Mouse (Mus musculus) forebrain, embryonic 10.5 days (tissue): Measurements from ENCODE around the gene Lpar5. TPM values are rescaled to one million over a fixed set of nuclear protein-coding genes. Genes with fewer than 3 reads are reported as not detected.

ENCODE experiments used
- DNase-seq: peaks from one replicate; pipeline ENCODE4 v3.0.0-alpha.2; 2017; ENCODE audit warnings: low spot score; ENCODE audit errors: extremely low spot score
- H3K27ac ChIP-seq: fragments of 300-500 bp; sonication (generic); 2 replicates; pipeline ENCODE4 v1.5.1; 2016; ENCODE audit warnings: mild to moderate bottlenecking
- H3K27me3 ChIP-seq: fragments of 300-500 bp; sonication (generic); 2 replicates; pipeline ENCODE4 v1.6.1; 2016; ENCODE audit warnings: mild to moderate bottlenecking; ENCODE audit not compliant: poor library complexity, severe bottlenecking
- H3K36me3 ChIP-seq: fragments of 300-500 bp; sonication (generic); replicated peaks from 2 replicates; pipeline ENCODE4 v1.6.1; 2016; ENCODE audit warnings: mild to moderate bottlenecking, moderate library complexity
- H3K4me1 ChIP-seq: fragments of 300-500 bp; sonication (generic); 2 replicates; pipeline ENCODE4 v1.6.1; 2016
- H3K4me3 ChIP-seq: fragments of 300-500 bp; sonication (generic); 2 replicates; pipeline ENCODE4 v1.5.1; 2016; ENCODE audit warnings: mild to moderate bottlenecking, moderate library complexity
- H3K9me3 ChIP-seq: fragments of 300-500 bp; sonication (generic); 2 replicates; pipeline ENCODE4 v1.6.1; 2016; ENCODE audit warnings: mild to moderate bottlenecking, moderate library complexity
- WGBS: fragments of 180-500 bp; shearing (Covaris S2); methylation state at CpG from one replicate; pipeline ENCODE4 v1.1.7; 2016; 5-methylcytosine and 5-hydroxymethylcytosine counted together
- polyA plus RNA-seq: library from polyadenylated mRNA; unstranded; fragments of >200 nt; fragmentation: Nextera tagmentation; extraction: Ambion mirVana; gene quantifications from 2 replicates; pipeline ENCODE4 v1.2.1, GENCODE M21; 2016

Lpar5 gene
- polyA plus RNA-seq, 1 experiment from 2014 or later, result 0.30 TPM

DNA sequence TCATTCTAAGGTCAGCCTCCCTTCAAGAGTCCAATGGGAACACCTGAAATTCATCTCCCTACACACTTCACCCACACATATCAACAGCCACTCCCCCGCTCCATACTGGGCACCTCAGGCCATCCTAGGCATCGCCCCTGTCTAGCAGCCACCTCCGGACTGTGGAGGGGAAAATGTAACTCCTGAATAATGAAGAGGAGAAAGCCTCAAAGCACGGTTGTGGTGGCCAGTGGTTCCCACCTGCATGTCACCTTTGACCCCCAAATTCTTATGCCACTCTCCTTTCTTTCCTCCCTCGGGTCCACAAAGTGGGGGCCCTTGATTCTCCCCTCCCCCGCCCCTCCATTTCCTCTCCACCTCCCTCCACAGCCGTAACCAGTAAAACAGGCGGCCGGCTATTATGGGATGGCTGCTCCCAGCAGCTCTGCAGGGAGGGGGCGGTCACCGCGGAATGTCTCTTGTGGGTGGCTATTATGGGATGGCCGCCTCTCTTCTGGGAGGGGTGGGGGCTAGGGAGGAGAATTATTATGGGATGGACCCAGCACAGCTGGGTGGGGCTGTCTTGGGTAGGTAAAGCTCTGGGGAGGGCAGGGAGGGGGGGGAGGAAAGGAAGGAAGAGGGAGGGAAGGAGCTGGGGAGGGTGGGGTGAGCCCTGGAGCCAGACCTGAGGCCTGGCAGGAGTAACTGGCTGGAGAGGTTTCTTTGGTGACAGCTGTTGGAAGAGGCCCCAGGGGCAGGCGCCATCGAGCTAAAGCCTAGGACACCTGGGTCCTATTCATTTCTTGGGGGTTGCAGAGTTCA, 22.0 kb downstream of the Lpar5 start:
- Histone ChIP-seq H3K27me3 (no peaks in the 10 kb centered on the region), H3K36me3 (no peaks in the 10 kb centered on the region), H3K4me3 (peak overlapping the region; percentile 42), H3K27ac (peak overlapping the region; percentile 92), H3K9me3 (no peaks in the 10 kb centered on the region), H3K4me1 (peaks cover 34% of the 10 kb centered on the region)
- peak; percentile 74 for DNase-seq
- 4% methylated on average over 15 of the region's 15 CpGs for WGBS

DNA sequence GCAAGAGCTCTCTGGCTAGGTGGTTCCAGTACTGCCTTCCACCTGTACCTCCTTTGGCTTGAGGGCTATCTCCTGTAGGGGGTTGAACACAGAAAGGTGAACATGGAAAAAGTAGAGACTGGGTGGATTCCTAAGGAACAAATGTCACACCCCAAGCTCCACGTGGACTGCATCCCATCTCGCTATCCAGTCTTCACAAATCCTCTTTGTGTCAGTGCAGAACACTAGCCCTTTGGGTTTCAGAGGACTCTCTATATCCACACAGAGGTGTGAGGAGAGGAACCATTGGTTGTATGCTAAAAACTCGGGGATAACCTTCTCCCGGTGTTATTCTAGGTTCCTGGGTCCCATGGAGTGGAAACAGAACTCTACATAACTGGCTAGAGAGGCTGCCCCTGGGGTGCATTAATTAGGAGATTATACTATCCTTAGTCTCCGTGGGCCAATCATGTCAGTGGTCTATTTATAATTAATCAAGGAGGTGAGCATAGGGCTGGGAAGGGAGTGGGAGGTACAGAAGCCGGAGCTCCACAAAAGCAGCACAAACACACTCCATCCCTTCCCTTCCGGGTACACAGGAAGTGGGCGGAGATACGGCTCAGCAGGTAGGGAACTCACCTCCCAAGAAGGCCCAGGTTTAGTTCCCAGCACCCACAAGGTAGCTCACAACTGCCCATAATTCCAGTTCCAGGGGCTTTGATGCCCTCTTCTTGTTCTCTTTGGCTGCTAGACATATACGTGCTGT, 22.8 kb downstream of the Lpar5 start:
- H3K36me3 ChIP-seq, result no peaks in the 10 kb centered on the region
- no peaks in the 10 kb centered on the region for H3K27me3 ChIP-seq
- peaks cover 42% of the 10 kb centered on the region for H3K4me1 ChIP-seq
- H3K4me3 ChIP-seq, result peak overlapping the region; percentile 42
- H3K27ac ChIP-seq, result peak overlapping the region; percentile 92
- H3K9me3 ChIP-seq, result no peaks in the 10 kb centered on the region
- no peak for DNase-seq
- WGBS, result 54% methylated on average over 10 of the region's 10 CpGs

DNA sequence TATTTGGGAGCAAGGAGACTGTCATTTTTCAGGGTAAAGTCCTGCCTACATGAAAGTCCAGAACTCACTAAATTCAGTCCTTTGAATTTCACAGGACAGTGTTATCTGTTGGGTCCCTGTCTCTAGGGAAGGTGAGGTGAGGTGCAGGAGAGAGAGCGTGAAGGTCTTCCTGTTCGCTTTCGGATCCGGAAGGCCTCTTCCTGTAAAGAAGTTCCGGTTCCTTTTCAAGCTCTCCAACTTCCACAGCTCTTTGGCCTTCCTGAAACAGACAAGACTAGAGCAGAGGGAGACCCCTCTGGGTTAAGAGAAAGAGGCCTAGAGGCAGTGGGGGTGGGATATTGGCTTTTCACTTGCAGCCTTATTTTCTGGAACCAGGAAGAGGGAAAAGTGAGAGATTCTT, 24.7 kb downstream of the Lpar5 start:
- Histone ChIP-seq H3K9me3 (no peaks in the 10 kb centered on the region), H3K36me3 (peaks cover under 1% of the 10 kb centered on the region; the same call in 1 of the 2 replicates), H3K27me3 (no peaks in the 10 kb centered on the region), H3K4me3 (no peak overlapping the region), H3K4me1 (peaks cover 55% of the 10 kb centered on the region), H3K27ac (0 out of 2 replicates have a peak overlapping the region, but pooled peaks have one; percentile 6)
- DNase-seq, result no peak
- WGBS, result 94% methylated on average over 5 of the region's 5 CpGs

DNA sequence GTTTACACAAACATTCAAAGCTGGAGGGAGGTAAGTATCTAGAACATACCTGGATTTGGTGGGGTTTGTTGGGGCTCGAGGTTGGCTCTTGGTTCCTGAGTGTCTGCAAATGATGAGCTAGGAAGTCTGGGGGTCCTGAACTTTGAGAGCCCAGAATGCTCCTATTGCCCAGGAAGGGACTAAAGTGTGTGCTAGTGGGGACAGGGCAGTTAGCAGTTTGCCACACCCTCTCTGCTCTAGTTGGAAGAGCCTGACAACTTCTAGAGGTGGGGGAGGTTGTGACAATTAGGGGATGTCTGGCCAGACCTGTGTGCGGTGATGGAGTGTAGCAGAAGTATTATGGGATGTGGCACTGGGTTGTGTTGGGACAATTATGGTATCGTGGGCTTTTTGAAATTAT, 27.1 kb downstream of the Lpar5 start:
- H3K27me3 ChIP-seq, result no peaks in the 10 kb centered on the region
- peaks cover 59% of the 10 kb centered on the region for H3K4me1 ChIP-seq
- H3K4me3 ChIP-seq, result 0 out of 2 replicates have a peak overlapping the region, but pooled peaks have one; percentile 100
- H3K27ac ChIP-seq, result peak overlapping the region; percentile 97; the same call in 1 of the 2 replicates
- peaks cover 25% of the 10 kb centered on the region for H3K36me3 ChIP-seq
- no peak for DNase-seq
- WGBS, result 77% methylated on average over 3 of the region's 3 CpGs
- H3K9me3 ChIP-seq, result no peaks in the 10 kb centered on the region

DNA sequence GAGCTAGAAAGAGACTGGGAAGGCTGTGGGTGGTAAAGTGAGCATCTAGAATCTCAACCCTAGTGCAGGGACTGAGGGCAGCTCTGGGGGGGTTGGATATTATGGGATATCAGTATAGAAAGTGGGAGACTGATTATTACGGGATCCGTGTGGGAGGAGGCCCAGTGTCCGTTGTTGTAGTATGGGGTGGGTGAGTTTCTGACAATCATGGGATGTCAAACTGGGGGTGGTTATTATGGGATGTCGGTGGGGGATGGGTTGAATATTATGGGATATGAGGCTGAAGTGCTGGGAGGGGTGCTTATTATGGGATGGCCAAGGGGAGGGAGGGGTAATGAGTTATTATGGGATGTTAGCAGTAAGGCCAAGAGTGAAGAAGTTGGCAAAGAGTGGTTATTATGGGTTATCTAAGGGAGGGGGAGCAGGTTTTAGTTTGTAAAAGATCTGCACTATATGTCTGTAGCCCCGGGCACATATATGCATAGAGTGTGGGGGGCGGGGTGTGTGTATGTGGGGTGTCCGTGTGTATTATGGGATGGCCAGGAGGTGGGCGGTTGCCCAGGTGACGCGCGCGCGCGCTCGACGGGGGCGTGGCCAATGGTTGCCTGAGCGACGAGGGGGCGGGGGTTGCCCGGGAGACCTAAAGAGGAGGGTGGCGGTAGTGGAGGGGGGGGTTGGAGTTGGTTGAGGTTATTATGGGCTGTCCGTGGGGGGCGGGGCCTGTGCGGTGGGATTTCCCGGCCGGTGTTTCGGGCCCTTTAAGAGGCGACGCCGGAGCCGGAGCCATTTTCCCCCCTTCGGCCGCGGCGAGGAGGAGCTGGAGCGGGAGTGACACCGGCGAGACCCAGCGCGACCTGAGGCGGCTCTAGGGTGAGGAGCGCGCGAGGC, 27.9 kb downstream of the Lpar5 start, which contains the start of gene Chd4:
TSS of gene Chd4 (plus strand) at position 591 of the 888 bp plus-strand sequence.
- Histone ChIP-seq H3K4me1 (peaks cover 59% of the 10 kb centered on the region), H3K36me3 (peaks cover 33% of the 10 kb centered on the region), H3K27ac (peak within 1 kb of the TSS; percentile 97), H3K27me3 (no peaks in the 10 kb centered on the region), H3K4me3 (peak within 1 kb of the TSS; percentile 100), H3K9me3 (no peaks in the 10 kb centered on the region)
- 5% methylated on average over 45 of the region's 45 CpGs for WGBS
- peak; percentile 93 for DNase-seq

DNA sequence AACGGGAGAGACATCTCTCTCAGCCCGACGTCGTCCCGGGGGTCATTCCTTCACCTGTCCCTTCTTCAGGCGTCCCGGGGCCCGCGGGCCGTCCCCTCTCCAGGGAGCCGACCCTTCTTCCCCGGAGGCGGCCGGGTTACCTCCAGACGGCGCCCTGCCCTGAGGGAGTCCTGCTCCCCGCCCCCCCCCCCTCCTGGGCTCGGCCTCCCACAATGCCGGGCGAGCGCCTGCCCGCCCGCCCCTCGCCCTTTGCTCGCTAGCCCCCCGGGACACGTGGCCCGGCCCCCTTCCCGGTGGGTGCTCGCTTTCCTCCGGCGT, 28.5 kb downstream of the Lpar5 start:
- peaks cover 39% of the 10 kb centered on the region for H3K36me3 ChIP-seq
- H3K4me3 ChIP-seq, result peak overlapping the region; percentile 100
- no peaks in the 10 kb centered on the region for H3K9me3 ChIP-seq
- H3K27ac ChIP-seq, result peak overlapping the region; percentile 97
- H3K27me3 ChIP-seq, result no peaks in the 10 kb centered on the region
- WGBS, result under 1% methylated on average over 27 of the region's 32 CpGs
- DNase-seq, result no peak
- peaks cover 54% of the 10 kb centered on the region for H3K4me1 ChIP-seq

DNA sequence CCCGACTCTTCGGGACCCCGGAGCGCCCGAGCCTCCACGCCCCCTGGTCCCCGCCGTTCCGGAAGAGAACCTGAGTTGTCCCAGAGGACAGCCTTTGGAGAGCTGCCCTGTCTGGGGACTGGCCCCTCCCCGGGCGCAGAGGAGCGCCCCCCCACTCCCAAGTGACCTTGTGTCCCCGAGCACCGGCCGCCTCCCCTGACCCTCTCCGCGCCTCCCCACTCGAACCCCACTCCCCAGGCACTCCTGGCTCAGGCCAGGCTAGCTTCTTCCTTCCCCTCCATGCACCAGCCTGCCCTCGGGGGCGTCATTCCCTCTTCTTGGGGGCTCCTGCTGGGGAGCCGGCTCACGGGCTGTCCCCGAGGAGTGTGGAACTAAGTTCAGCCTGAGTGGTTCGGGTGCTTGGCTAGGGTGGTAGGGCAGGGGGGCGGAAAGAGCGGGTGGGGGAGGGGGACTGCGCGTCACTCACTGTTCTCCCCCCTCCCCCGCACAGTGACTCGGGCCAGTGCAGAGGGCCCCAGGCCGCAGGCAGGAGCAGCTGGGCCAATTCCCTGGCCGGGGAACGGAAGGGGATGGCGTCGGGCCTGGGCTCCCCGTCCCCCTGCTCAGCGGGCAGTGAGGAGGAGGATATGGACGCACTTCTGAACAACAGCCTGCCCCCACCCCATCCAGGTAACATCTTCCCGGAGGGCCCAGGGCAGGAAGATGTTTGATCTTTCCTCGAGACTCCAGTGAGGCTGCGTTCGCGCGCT, 29.1 kb downstream of the Lpar5 start:
- H3K4me1 ChIP-seq, result peaks cover 53% of the 10 kb centered on the region
- no peaks in the 10 kb centered on the region for H3K9me3 ChIP-seq

DNA sequence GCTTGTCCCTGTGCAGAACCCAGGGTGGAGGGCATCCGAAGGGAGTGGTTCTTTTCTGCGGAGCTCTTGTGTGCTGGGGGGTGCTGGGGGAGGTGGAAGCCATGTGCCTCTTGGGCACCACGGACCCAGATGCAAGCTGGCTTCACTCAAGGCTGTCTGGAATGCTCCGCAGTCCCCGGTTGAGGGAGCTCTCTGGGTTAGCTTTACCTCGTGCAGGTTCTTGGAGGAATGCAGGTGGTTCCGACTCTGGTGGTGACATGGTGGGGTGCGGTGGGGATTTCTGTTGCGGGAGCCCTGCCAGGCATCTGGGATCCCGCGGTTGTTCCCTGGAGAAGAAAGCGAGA, 29.6 kb downstream of the Lpar5 start:
- DNase-seq, result no peak

More for the DNA sequence above, 29.1 kb downstream of the Lpar5 start:
- H3K27ac ChIP-seq, result peak overlapping the region; percentile 97
- no peaks in the 10 kb centered on the region for H3K27me3 ChIP-seq
- WGBS, result under 1% methylated on average over 43 of the region's 44 CpGs
- peak overlapping the region; percentile 100 for H3K4me3 ChIP-seq
- DNase-seq, result peak; percentile 58
- peaks cover 44% of the 10 kb centered on the region for H3K36me3 ChIP-seq

DNA sequence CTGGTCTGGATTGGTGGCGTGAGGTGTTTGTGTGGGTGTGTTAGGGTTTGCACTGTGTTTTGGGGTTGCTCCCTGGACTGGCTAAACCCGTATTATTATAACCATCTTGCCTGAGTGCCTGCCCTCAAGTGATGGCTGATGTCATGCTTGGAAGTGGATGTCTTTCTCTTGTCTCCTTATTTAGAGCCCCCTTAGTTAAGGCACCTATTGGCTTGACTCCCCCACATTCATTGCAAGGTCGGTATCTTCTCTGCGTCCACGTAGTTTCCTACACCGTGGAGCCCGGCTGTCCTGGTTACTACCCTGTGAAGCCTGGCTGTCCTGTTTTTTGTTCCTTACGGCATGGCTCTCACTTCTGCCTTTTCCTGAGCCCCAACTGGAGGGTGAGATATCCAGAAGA, 30.2 kb downstream of the Lpar5 start:
- WGBS, result 69% methylated on average over 8 of the region's 8 CpGs
- Histone ChIP-seq H3K27ac (peak overlapping the region; percentile 97), H3K27me3 (no peaks in the 10 kb centered on the region), H3K4me1 (peaks cover 53% of the 10 kb centered on the region), H3K36me3 (peaks cover 56% of the 10 kb centered on the region), H3K9me3 (no peaks in the 10 kb centered on the region), H3K4me3 (peak overlapping the region; percentile 100)
- DNase-seq, result no peak

More for the DNA sequence above, 29.6 kb downstream of the Lpar5 start:
- Histone ChIP-seq H3K4me1 (peaks cover 53% of the 10 kb centered on the region), H3K4me3 (peak overlapping the region; percentile 100), H3K36me3 (peaks cover 50% of the 10 kb centered on the region), H3K27me3 (no peaks in the 10 kb centered on the region), H3K27ac (peak overlapping the region; percentile 97), H3K9me3 (no peaks in the 10 kb centered on the region)
- 3% methylated on average over 12 of the region's 12 CpGs for WGBS

DNA sequence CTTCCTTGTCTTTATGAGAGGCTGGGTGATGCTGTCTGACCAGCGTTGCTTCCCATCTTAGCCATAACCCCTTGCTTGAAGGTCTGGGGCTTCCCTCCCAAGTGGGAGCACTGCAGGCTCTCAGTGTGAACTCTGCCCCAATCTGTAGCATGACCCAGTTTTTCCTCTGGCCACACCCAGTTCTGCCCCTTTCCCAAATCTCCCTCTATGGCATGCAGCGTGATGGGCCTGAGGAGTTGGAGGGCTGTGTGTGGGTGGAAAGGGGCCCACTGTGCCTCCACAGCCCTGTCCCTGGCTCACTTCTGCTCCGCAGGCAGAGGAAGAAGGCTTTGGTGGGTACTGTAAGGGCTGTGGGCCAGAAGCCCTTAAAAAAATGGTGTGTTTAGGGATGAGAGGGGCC, 30.8 kb downstream of the Lpar5 start:
- Histone ChIP-seq H3K4me3 (peak overlapping the region; percentile 100), H3K9me3 (no peaks in the 10 kb centered on the region), H3K36me3 (peaks cover 62% of the 10 kb centered on the region), H3K27me3 (no peaks in the 10 kb centered on the region), H3K27ac (peak overlapping the region; percentile 97), H3K4me1 (peaks cover 53% of the 10 kb centered on the region)
- DNase-seq, result no peak
- 79% methylated on average over 3 of the region's 3 CpGs for WGBS

DNA sequence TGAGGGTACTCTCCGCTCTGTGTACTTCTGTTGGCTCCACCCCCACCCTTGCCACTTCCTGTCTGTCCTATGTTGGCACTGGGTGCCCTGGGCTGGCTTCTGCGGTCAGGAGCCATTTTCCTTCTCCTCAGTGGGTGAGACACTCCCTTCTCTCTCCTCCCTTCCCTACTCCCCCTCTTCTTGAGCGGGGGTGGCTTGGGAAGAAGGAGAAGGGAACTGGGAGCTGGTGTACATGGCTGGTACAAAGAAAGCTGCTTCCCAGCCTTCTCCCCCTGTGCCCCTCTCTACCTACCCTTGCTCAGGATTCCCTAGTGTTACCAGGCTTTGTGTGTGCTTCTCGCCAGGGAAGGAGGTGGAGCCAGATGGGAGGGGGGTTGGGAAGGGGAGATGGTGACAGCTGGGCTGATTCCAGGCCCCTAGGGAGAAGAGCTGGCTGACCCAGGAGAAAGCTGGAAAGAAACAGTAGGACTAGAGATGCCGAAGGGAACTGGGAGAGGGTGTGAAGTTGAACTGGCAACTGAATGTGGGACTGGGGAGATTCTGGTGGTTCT, 31.8 kb downstream of the Lpar5 start:
- no peak for DNase-seq
- peak overlapping the region; percentile 79 for H3K27ac ChIP-seq
- H3K27me3 ChIP-seq, result no peaks in the 10 kb centered on the region
- peaks cover 71% of the 10 kb centered on the region for H3K36me3 ChIP-seq
- H3K4me1 ChIP-seq, result peaks cover 53% of the 10 kb centered on the region
- peak overlapping the region; percentile 100 for H3K4me3 ChIP-seq
- no peaks in the 10 kb centered on the region for H3K9me3 ChIP-seq
- WGBS, result 52% methylated on average over 5 of the region's 5 CpGs
